Mouse (Mus musculus): Measurements from ENCODE around the gene Dlg2.

DNA sequence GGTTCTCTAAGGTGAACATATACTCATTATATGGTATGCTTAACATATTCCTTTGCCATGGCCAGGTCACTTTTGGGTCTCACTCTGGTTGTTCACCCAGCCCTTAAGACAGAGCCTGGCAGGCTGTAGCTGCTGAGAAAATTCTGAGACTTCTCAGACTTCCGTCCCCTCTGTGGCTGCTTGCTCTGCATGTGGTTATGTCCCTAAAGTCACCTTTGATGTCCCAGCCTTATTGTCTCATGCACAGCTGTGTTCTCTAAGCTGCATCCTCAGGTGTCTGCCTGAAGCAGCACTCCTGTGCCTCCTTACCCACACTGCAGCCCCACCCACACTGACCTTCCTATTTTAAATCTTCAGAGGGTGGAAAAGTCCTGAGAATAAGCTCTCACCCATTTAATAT lies 1922.4 kb downstream of the Dlg2 start:
- TF ChIP-seq CTCF (IDR thresholded peaks at IDR 0.05; ENCODE audit: borderline replicate concordance, extremely low read depth, insufficient read depth, insufficient read length) (no peak), POLR2A (IDR thresholded peaks at IDR 0.05; ENCODE audit: borderline replicate concordance, extremely low read depth, insufficient read depth, insufficient read length, poor library complexity, severe bottlenecking) (no peak)

Data from brain, embryonic 14.5 days (tissue).